Mouse (Mus musculus): ENCODE measurements at regions not wholly inside any gene's neighbourhood (a gene's known extent, or its start where the extent isn't known, plus 50 kb on each side); places are given as distances from the start of the nearest gene placed in this dataset.
"Not testable (repeated sequence)": the region's sequence is repeated elsewhere in the genome, so short reads cannot be mapped to it uniquely, and the experiment has no call there.

DNA sequence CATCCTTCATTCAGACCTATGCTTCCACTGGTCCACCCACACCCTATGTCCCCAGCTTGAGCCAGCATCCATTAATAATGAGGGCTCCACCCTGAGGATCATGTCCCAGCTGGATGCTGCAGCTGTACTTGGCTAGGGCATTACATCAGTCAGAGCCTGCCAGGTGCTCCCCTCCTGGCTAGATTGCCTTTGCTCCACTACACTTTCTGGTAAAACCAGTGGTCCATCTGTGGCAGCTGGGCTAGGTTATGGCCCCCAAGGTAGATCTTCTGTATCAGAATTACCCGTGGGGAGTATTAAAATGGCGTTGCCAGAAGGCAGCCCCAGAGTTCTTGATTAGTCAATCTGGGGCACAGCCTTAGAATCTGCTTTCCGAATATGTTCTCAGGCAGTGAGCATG is 94.7 kb upstream of the Sec61g start:
- Histone ChIP-seq H3K4me1 (ENCODE audit: control insufficient read depth, insufficient read depth, low read length) (no peaks in the 10 kb centered on the region), H3K36me3 (ENCODE audit: control insufficient read depth, insufficient read depth, low read length) (no peaks in the 10 kb centered on the region), H3K4me2 (replicated peaks; ENCODE audit: low read depth, low read length) (no peak overlapping the region), H3K27ac (ENCODE audit: low read depth, low read length) (no peak overlapping the region), H3K9me3 (ENCODE audit: control insufficient read depth, low read length) (peaks cover 4% of the 10 kb centered on the region; the same call in 1 of the 2 replicates), H3K27me3 (ENCODE audit: control insufficient read depth, insufficient read depth, low read length) (no peaks in the 10 kb centered on the region), H3K4me3 (ENCODE audit: low read length) (no peak overlapping the region), H3K9ac (ENCODE audit: low read depth, low read length) (no peak overlapping the region)
- no peak for ATAC-seq (ENCODE audit: low FRiP score, low TSS enrichment)
- WGBS = 86% methylated on average over 3 of the region's 3 CpGs

DNA sequence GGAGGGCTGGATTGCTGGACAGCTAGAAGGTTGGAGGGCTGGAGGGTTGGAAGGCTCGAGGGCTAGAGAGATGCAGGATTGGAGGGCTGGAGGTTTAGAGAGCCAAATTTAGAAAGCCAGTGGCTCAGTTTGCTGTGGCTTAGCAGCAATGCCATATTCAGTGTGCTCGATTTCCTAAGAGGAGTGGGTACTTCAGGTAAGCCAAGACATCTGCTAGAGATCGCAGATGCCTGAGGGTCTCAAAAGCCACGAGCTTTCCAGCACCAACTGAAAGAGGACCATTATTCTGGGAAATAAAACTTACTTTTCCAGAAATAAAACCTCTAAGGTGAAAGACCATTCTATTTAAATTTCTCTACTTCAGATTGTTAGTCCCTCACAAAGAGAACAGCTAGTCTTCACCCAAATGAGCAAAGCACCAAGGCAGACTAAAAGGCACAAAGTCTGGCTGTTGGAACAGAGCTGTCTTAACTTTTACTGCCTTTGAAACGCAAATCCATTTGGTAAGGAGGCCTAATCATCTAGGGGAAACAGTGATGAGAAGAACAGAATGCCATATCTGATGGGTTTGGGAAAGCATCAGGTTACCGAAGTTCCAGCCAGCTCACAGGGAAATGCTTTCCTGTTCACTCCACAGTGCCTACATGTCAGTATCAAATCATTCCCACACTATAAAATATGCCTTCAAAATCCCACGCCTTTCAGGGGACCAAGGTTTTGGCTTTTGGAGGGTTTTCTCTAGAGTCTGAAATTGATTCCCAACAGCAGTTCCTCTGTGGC is 98.3 kb upstream of the Sec61g start:
- Histone ChIP-seq H3K9ac (ENCODE audit: low read depth, low read length) (no peak overlapping the region), H3K4me2 (replicated peaks; ENCODE audit: low read depth, low read length) (no peak overlapping the region), H3K27me3 (ENCODE audit: control insufficient read depth, insufficient read depth, low read length) (no peaks in the 10 kb centered on the region), H3K27ac (ENCODE audit: low read depth, low read length) (no peak overlapping the region), H3K4me3 (ENCODE audit: low read length) (no peak overlapping the region), H3K9me3 (ENCODE audit: control insufficient read depth, low read length) (no peaks in the 10 kb centered on the region), H3K4me1 (ENCODE audit: control insufficient read depth, insufficient read depth, low read length) (no peaks in the 10 kb centered on the region), H3K36me3 (ENCODE audit: control insufficient read depth, insufficient read depth, low read length) (no peaks in the 10 kb centered on the region)
- no peak for ATAC-seq (ENCODE audit: low FRiP score, low TSS enrichment)
- WGBS = 58% methylated on average over 7 of the region's 7 CpGs

DNA sequence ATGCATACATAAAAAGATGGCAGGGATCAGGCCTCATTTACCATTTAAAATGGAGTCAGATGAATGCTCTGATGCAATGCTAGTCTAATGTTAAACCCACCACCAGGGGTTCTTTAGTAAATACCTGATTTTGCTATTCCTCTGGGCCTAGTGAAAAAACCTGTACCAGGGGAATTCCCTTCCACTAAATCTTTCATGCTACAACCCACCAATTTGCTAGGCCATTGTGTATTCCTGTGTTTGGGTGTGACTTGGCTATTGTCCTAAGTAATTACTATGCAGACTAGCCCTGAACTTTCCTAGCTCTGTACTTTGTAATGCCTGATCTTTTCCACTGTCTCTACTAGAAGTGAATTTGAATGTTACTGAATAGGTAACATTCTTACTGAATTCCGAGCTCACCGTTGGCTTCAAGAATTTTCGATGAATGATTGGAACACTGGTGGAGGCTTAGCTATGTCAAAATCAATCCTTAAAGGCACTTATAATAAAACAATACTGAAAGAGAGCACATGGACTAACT is 99.7 kb upstream of the Sec61g start:
- not testable (repeated sequence) for H3K27me3 ChIP-seq (ENCODE audit: control insufficient read depth, insufficient read depth, low read length); H3K4me1 ChIP-seq (ENCODE audit: control insufficient read depth, insufficient read depth, low read length); H3K9ac ChIP-seq (ENCODE audit: low read depth, low read length); H3K4me2 ChIP-seq (replicated peaks; ENCODE audit: low read depth, low read length); H3K36me3 ChIP-seq (ENCODE audit: control insufficient read depth, insufficient read depth, low read length); H3K4me3 ChIP-seq (ENCODE audit: low read length); H3K27ac ChIP-seq (ENCODE audit: low read depth, low read length); ATAC-seq (ENCODE audit: low FRiP score, low TSS enrichment); H3K9me3 ChIP-seq (ENCODE audit: control insufficient read depth, low read length)
- 94% methylated on average over 3 of the region's 3 CpGs for whole genome bisulfite sequencing

DNA sequence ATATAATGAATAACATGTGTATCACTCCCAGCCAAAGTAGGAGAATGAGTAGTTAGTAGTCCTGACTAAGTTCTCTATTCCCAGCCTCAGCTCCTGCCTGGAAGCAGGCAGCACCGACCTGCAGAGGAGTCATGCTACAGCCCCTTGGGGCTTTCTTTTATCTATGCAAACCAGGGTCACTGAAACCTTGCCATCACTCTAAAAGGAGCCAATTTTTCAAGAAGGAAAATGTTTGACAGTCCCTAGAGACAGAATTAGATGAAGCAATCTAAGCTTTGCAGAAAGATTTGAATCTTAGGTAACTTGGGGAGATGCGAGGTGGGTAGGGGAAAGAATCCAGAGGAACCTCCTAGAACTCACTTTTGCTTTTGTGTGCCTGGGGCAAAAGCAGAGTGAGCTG is 103.5 kb upstream of the Sec61g start:
- ATAC-seq (ENCODE audit: low FRiP score, low TSS enrichment) = no peak
- no peaks in the 10 kb centered on the region for H3K4me1 ChIP-seq (ENCODE audit: control insufficient read depth, insufficient read depth, low read length)
- H3K27ac ChIP-seq (ENCODE audit: low read depth, low read length) = no peak overlapping the region
- H3K27me3 ChIP-seq (ENCODE audit: control insufficient read depth, insufficient read depth, low read length) = no peaks in the 10 kb centered on the region
- H3K9me3 ChIP-seq (ENCODE audit: control insufficient read depth, low read length) = no peaks in the 10 kb centered on the region
- no peak overlapping the region for H3K4me2 ChIP-seq (replicated peaks; ENCODE audit: low read depth, low read length)
- no peaks in the 10 kb centered on the region for H3K36me3 ChIP-seq (ENCODE audit: control insufficient read depth, insufficient read depth, low read length)
- H3K4me3 ChIP-seq (ENCODE audit: low read length) = no peak overlapping the region
- WGBS = 65% methylated on average over 2 of the region's 2 CpGs
- no peak overlapping the region for H3K9ac ChIP-seq (ENCODE audit: low read depth, low read length)

DNA sequence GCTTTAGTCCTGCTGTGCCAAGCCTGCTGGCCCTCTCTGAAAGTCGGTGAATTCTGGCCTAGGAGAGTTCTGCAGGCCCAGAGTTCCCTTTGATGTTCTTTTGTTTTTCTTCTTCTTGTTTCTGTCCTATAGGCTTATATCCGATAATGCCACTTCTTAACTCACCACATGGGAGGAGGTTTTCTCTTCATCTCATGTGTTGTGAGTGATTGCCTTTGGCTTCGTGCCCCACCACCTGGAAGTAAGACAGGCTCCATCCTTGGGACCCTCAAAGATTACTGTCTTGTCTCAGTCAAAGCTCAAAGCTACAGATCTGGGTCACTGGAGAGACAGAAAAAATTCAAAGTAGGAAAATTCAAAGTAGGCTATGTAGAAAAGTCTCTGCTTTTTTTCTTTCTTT is 104.2 kb upstream of the Sec61g start:
- H3K4me1 ChIP-seq (ENCODE audit: control insufficient read depth, insufficient read depth, low read length) = no peaks in the 10 kb centered on the region
- H3K27ac ChIP-seq (ENCODE audit: low read depth, low read length) = no peak overlapping the region
- H3K36me3 ChIP-seq (ENCODE audit: control insufficient read depth, insufficient read depth, low read length) = no peaks in the 10 kb centered on the region
- WGBS = 76% methylated on average over 3 of the region's 3 CpGs
- H3K9ac ChIP-seq (ENCODE audit: low read depth, low read length) = no peak overlapping the region
- no peak for ATAC-seq (ENCODE audit: low FRiP score, low TSS enrichment)
- H3K27me3 ChIP-seq (ENCODE audit: control insufficient read depth, insufficient read depth, low read length) = no peaks in the 10 kb centered on the region
- H3K4me3 ChIP-seq (ENCODE audit: low read length) = no peak overlapping the region
- H3K9me3 ChIP-seq (ENCODE audit: control insufficient read depth, low read length) = no peaks in the 10 kb centered on the region
- H3K4me2 ChIP-seq (replicated peaks; ENCODE audit: low read depth, low read length) = no peak overlapping the region

DNA sequence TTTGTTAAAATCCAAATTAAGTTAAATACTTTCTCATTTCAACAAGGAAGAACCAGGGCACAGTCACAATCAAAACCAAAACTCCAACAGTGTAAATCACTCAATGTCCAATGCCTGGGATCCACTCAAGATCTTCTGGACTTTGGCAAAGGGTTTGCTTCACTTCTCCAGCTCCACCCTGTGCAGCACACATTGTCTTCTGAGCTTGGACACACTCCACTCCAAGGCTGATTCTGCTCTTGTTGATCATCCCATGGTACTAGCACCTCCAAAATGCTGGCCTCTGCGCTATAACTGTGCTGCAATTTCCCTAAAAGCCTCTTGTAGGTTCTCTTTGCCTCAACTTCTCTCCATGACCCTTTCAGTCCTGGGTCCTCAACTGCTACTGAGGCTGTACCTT is 111.5 kb upstream of the Sec61g start:
- WGBS = 78% methylated on average over 1 of the region's 1 CpGs
- Histone ChIP-seq H3K9me3 (ENCODE audit: control insufficient read depth, low read length) (no peaks in the 10 kb centered on the region), H3K27ac (ENCODE audit: low read depth, low read length) (no peak overlapping the region), H3K9ac (ENCODE audit: low read depth, low read length) (no peak overlapping the region), H3K36me3 (ENCODE audit: control insufficient read depth, insufficient read depth, low read length) (no peaks in the 10 kb centered on the region), H3K4me3 (ENCODE audit: low read length) (no peak overlapping the region), H3K4me2 (replicated peaks; ENCODE audit: low read depth, low read length) (no peak overlapping the region), H3K4me1 (ENCODE audit: control insufficient read depth, insufficient read depth, low read length) (no peaks in the 10 kb centered on the region), H3K27me3 (ENCODE audit: control insufficient read depth, insufficient read depth, low read length) (no peaks in the 10 kb centered on the region)
- ATAC-seq (ENCODE audit: low FRiP score, low TSS enrichment) = no peak

DNA sequence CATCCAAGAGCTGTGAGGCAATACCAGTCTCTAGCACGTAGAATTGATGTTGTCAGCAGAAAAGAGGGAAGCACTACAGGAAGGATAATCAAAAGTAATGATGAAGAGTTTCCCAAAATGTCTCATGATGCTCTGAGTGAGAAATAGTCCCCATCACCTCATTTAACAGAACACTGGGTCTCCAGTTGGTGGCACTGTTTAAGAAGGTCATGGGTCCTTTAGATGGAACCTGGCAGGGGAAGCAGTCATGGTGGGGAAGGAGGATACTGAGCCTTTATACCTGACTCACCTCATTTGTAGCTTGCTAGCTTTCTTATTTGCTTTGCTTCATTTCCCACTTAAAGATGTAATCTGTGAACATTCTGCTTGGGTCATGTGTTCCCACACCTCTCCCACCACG is 115.4 kb upstream of the Sec61g start:
- WGBS = 65% methylated on average over 2 of the region's 2 CpGs

DNA sequence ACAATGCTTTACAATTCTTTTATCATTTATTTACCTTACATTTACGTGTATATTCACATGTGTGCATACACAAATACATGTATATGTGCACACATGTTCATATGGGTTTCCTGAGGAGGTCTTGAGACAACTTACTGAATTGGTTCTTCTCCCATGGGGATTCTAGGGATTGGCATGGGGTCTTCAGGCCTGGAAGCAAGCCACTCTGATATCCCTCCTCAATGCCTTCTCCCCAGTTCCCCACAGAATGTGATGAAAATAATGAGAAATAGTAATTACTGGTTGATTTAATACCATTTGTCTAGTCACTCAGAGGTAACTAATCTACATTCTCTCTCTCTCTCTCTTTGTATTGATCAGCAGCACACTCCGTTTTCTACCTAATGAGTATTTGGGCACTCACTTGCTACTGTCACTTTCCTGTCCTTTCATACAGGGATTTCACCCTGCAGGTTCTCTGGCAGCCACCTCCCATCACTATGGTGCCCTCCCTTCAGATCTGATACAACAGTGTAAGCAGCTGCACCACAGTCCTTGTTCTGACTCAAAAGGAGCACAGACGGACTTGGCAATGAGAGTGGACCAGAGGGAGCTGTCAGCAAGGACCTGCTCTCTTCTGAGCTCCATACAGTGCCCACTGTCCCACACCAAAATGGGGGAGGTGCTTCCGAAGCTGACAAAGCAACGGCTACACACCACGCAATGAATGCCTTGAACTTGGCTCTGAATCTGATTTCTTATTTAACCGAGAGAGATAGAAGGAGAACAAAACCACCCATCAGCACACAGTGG is 119.2 kb upstream of the Sec61g start:
- ATAC-seq (ENCODE audit: low FRiP score, low TSS enrichment) = no peak
- no peak overlapping the region for H3K27ac ChIP-seq (ENCODE audit: low read depth, low read length)
- no peaks in the 10 kb centered on the region for H3K4me1 ChIP-seq (ENCODE audit: control insufficient read depth, insufficient read depth, low read length)
- 77% methylated on average over 7 of the region's 7 CpGs for WGBS
- no peak overlapping the region for H3K4me2 ChIP-seq (replicated peaks; ENCODE audit: low read depth, low read length)
- H3K4me3 ChIP-seq (ENCODE audit: low read length) = no peak overlapping the region
- H3K36me3 ChIP-seq (ENCODE audit: control insufficient read depth, insufficient read depth, low read length) = no peaks in the 10 kb centered on the region
- H3K9me3 ChIP-seq (ENCODE audit: control insufficient read depth, low read length) = no peaks in the 10 kb centered on the region
- no peak overlapping the region for H3K9ac ChIP-seq (ENCODE audit: low read depth, low read length)
- no peaks in the 10 kb centered on the region for H3K27me3 ChIP-seq (ENCODE audit: control insufficient read depth, insufficient read depth, low read length)

More for the DNA sequence above, 115.4 kb upstream of the Sec61g start:
- no peak overlapping the region for H3K4me2 ChIP-seq (replicated peaks; ENCODE audit: low read depth, low read length)
- no peaks in the 10 kb centered on the region for H3K9me3 ChIP-seq (ENCODE audit: control insufficient read depth, low read length)
- H3K4me1 ChIP-seq (ENCODE audit: control insufficient read depth, insufficient read depth, low read length) = no peaks in the 10 kb centered on the region
- no peak overlapping the region for H3K4me3 ChIP-seq (ENCODE audit: low read length)
- H3K27me3 ChIP-seq (ENCODE audit: control insufficient read depth, insufficient read depth, low read length) = no peaks in the 10 kb centered on the region
- no peak overlapping the region for H3K9ac ChIP-seq (ENCODE audit: low read depth, low read length)
- no peak for ATAC-seq (ENCODE audit: low FRiP score, low TSS enrichment)
- no peaks in the 10 kb centered on the region for H3K36me3 ChIP-seq (ENCODE audit: control insufficient read depth, insufficient read depth, low read length)
- H3K27ac ChIP-seq (ENCODE audit: low read depth, low read length) = no peak overlapping the region

Data from kidney, embryonic 14.5 days (tissue).